Mouse (Mus musculus) forebrain, embryonic 16.5 days (tissue): Measurements from ENCODE around the gene Chga. TPM values are rescaled to one million over a fixed set of nuclear protein-coding genes. Genes with fewer than 3 reads are reported as not detected.

Source experiments
- ATAC-seq: fragments of 200-750 bp; cut with Nextera tagmentation; 2 replicates; pipeline ENCODE4 v1.8.0; 2017; ENCODE audit warnings: mild to moderate bottlenecking, moderate library complexity
- H3K27ac ChIP-seq: fragments of 300-500 bp; sonication (generic); 2 replicates; pipeline ENCODE4 v1.5.1; 2014; ENCODE audit warnings: low read length, control low read depth
- H3K27me3 ChIP-seq: fragments of 300-500 bp; sonication (generic); replicated peaks from 2 replicates; pipeline ENCODE4 v1.6.1; 2014; ENCODE audit warnings: low read length; ENCODE audit not compliant: control insufficient read depth, insufficient read depth
- H3K36me3 ChIP-seq: fragments of 300-500 bp; sonication (generic); 2 replicates; pipeline ENCODE4 v1.6.1; 2014; ENCODE audit not compliant: control insufficient read depth, insufficient read depth
- H3K4me1 ChIP-seq: fragments of 300-500 bp; sonication (generic); replicated peaks from 2 replicates; pipeline ENCODE4 v1.6.1; 2014; ENCODE audit warnings: low read length; ENCODE audit not compliant: control insufficient read depth, insufficient read depth
- H3K4me2 ChIP-seq: fragments of 300-500 bp; sonication (generic); 2 replicates; pipeline ENCODE4 v1.6.1; 2014; ENCODE audit warnings: mild to moderate bottlenecking, low read length, control low read depth
- H3K4me3 ChIP-seq: fragments of 300-500 bp; sonication (generic); replicated peaks from 2 replicates; pipeline ENCODE4 v1.5.1; 2014; ENCODE audit warnings: mild to moderate bottlenecking, low read length, control low read depth
- H3K9ac ChIP-seq: fragments of 300-500 bp; sonication (generic); replicated peaks from 2 replicates; pipeline ENCODE4 v1.6.1; 2014; ENCODE audit warnings: low read depth, low read length, control low read depth
- H3K9me3 ChIP-seq: fragments of 300-500 bp; sonication (generic); 2 replicates; pipeline ENCODE4 v1.6.1; 2016; ENCODE audit warnings: low read length; ENCODE audit not compliant: control insufficient read depth
- WGBS: fragments of 180-500 bp; shearing (Covaris S2); extraction: QIAGEN DNeasy Blood & Tissue Kit; methylation state at CpG from one replicate; pipeline ENCODE4 v1.1.7; 2014; 5-methylcytosine and 5-hydroxymethylcytosine counted together
- polyA plus RNA-seq: library from polyadenylated mRNA; unstranded; fragments of >200 nt; fragmentation: Nextera tagmentation; extraction: Ambion mirVana; gene quantifications from 2 replicates; pipeline ENCODE4 v1.2.1, GENCODE M21; 2015

Gene Chga
- polyA plus RNA-seq, 1 experiment from 2014 or later = 118 TPM

- WGBS = 62% methylated on average over 9 of the region's 9 CpGs
- Histone ChIP-seq H3K27ac (no peak overlapping the region; the same call in 1 of the 2 replicates), H3K9ac (no peak overlapping the region)
These were observed 31.6 kb downstream of the Chga start for GRCm38 (mm10) chr12:102586286-102586881.

GRCm38 (mm10) chr12:102587106-102587505 is 32.3 kb downstream of the Chga start:
- Histone ChIP-seq H3K36me3 (peaks cover 7% of the 10 kb centered on the region; the same call in 1 of the 2 replicates), H3K9me3 (no peaks in the 10 kb centered on the region), H3K27me3 (no peaks in the 10 kb centered on the region), H3K4me1 (peaks cover 13% of the 10 kb centered on the region), H3K4me3 (no peak overlapping the region), H3K9ac (no peak overlapping the region), H3K27ac (no peak overlapping the region), H3K4me2 (no peak overlapping the region)
- ATAC-seq = no peak
- 88% methylated on average over 8 of the region's 8 CpGs for WGBS

More at GRCm38 (mm10) chr12:102586286-102586881, 31.6 kb downstream of the Chga start:
- Histone ChIP-seq H3K36me3 (peaks cover 7% of the 10 kb centered on the region; the same call in 1 of the 2 replicates), H3K9me3 (no peaks in the 10 kb centered on the region), H3K4me1 (peaks cover 13% of the 10 kb centered on the region), H3K27me3 (no peaks in the 10 kb centered on the region), H3K4me3 (no peak overlapping the region), H3K4me2 (no peak overlapping the region)
- no peak; the same call in 1 of the 2 replicates for ATAC-seq

GRCm38 (mm10) chr12:102590711-102591360 is 36.1 kb downstream of the Chga start:
- H3K27ac ChIP-seq = no peak overlapping the region
- no peak for ATAC-seq
- no peak overlapping the region for H3K4me2 ChIP-seq
- H3K27me3 ChIP-seq = no peaks in the 10 kb centered on the region
- WGBS = 90% methylated on average over 17 of the region's 17 CpGs
- no peak overlapping the region for H3K9ac ChIP-seq
- 0 out of 2 replicates have a peak, but pooled peaks cover 2% of the 10 kb centered on the region for H3K36me3 ChIP-seq
- no peaks in the 10 kb centered on the region for H3K9me3 ChIP-seq
- no peak overlapping the region for H3K4me3 ChIP-seq
- H3K4me1 ChIP-seq = peaks cover 30% of the 10 kb centered on the region

- Histone ChIP-seq H3K27me3 (no peaks in the 10 kb centered on the region), H3K4me3 (no peak overlapping the region), H3K9ac (0 out of 2 replicates have a peak overlapping the region, but pooled peaks have one; percentile 1), H3K27ac (no peak overlapping the region), H3K4me2 (no peak overlapping the region), H3K9me3 (no peaks in the 10 kb centered on the region; the same call in 1 of the 2 replicates), H3K36me3 (no peaks in the 10 kb centered on the region), H3K4me1 (peaks cover 18% of the 10 kb centered on the region)
- ATAC-seq = peak; percentile 57
- 32% methylated on average over 9 of the region's 9 CpGs for WGBS
These were observed 38.9 kb downstream of the Chga start for GRCm38 (mm10) chr12:102593699-102594098.

GRCm38 (mm10) chr12:102594627-102595026 is 39.9 kb downstream of the Chga start:
- no peaks in the 10 kb centered on the region; the same call in 1 of the 2 replicates for H3K9me3 ChIP-seq
- no peak overlapping the region for H3K9ac ChIP-seq
- ATAC-seq = no peak
- H3K4me2 ChIP-seq = no peak overlapping the region
- peaks cover 18% of the 10 kb centered on the region for H3K4me1 ChIP-seq
- H3K27me3 ChIP-seq = no peaks in the 10 kb centered on the region
- 62% methylated on average over 9 of the region's 9 CpGs for WGBS
- no peaks in the 10 kb centered on the region for H3K36me3 ChIP-seq
- H3K4me3 ChIP-seq = no peak overlapping the region
- H3K27ac ChIP-seq = no peak overlapping the region

- no peak for ATAC-seq
- H3K4me2 ChIP-seq = no peak overlapping the region
- H3K27me3 ChIP-seq = no peaks in the 10 kb centered on the region
- H3K9ac ChIP-seq = no peak overlapping the region
- H3K36me3 ChIP-seq = no peaks in the 10 kb centered on the region
- WGBS = 72% methylated on average over 7 of the region's 7 CpGs
- H3K4me1 ChIP-seq = peaks cover 24% of the 10 kb centered on the region
- no peak overlapping the region for H3K4me3 ChIP-seq
- H3K27ac ChIP-seq = no peak overlapping the region
- no peaks in the 10 kb centered on the region; the same call in 1 of the 2 replicates for H3K9me3 ChIP-seq
These were observed 41.6 kb downstream of the Chga start for GRCm38 (mm10) chr12:102596410-102596809.

- ATAC-seq = no peak
- Histone ChIP-seq H3K4me2 (no peak overlapping the region), H3K4me1 (peaks cover 35% of the 10 kb centered on the region), H3K27ac (no peak overlapping the region), H3K36me3 (no peaks in the 10 kb centered on the region), H3K9ac (no peak overlapping the region), H3K27me3 (no peaks in the 10 kb centered on the region), H3K4me3 (no peak overlapping the region), H3K9me3 (no peaks in the 10 kb centered on the region; the same call in 1 of the 2 replicates)
- WGBS = 68% methylated on average over 4 of the region's 4 CpGs
These were observed 42.7 kb downstream of the Chga start for GRCm38 (mm10) chr12:102597466-102597865.

- WGBS = 99% methylated on average over 3 of the region's 3 CpGs
- Histone ChIP-seq H3K4me3 (no peak overlapping the region), H3K27ac (no peak overlapping the region), H3K9me3 (no peaks in the 10 kb centered on the region; the same call in 1 of the 2 replicates), H3K27me3 (no peaks in the 10 kb centered on the region), H3K36me3 (no peaks in the 10 kb centered on the region), H3K4me2 (no peak overlapping the region), H3K9ac (no peak overlapping the region), H3K4me1 (peaks cover 35% of the 10 kb centered on the region)
- ATAC-seq = no peak
These were observed 43.8 kb downstream of the Chga start for GRCm38 (mm10) chr12:102598535-102598934.

- no peak for ATAC-seq
These were observed 45.0 kb downstream of the Chga start for GRCm38 (mm10) chr12:102599801-102600200.

More at GRCm38 (mm10) chr12:102599801-102600200, 45.0 kb downstream of the Chga start:
- WGBS = 66% methylated on average over 7 of the region's 7 CpGs
- Histone ChIP-seq H3K9me3 (no peaks in the 10 kb centered on the region; the same call in 1 of the 2 replicates), H3K9ac (no peak overlapping the region), H3K36me3 (no peaks in the 10 kb centered on the region), H3K4me2 (no peak overlapping the region), H3K4me1 (peaks cover 22% of the 10 kb centered on the region), H3K27me3 (no peaks in the 10 kb centered on the region), H3K4me3 (no peak overlapping the region), H3K27ac (no peak overlapping the region)
